Mouse (Mus musculus): ENCODE results near the gene Mgat4a.

DNA sequence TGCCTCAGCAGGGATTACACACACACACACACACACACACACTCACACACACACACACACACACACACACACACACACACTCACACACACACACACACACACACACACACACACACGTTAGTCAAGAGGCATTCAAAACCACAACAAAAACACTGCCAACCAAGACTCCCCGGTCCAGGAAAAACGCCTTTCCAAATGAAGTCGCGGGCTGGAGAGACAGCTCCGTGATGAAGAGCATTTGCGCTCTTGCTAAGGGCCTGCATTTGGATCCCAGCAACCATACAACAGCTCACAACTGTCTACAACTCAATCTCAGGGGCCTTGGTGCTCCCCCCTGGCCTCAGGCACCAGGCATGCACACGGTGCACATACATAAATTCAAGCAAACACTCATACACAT, 10.8 kb downstream of the Mgat4a start:
- no peak for TF ChIP-seq E2F4 (IDR thresholded peaks at IDR 0.05; ENCODE audit: insufficient replicate concordance, low read depth, low read length)
- TF ChIP-seq POLR2A (IDR thresholded peaks at IDR 0.05; ENCODE audit: low read depth, low read length): no peak
- TF ChIP-seq CTCF (conservative IDR thresholded peaks at IDR 0.05 in 1 of 2, IDR thresholded peaks at IDR 0.05 in 1 of 2; ENCODE audit: low read depth in 2 of 2, low read length in 2 of 2): no peak
- no peak for TF ChIP-seq MYC (IDR thresholded peaks at IDR 0.05; ENCODE audit: low read depth, low read length)
- TF ChIP-seq MAZ (IDR thresholded peaks at IDR 0.05; ENCODE audit: low read depth, low read length): no peak
- no peak for TF ChIP-seq ETS1 (conservative IDR thresholded peaks at IDR 0.05; ENCODE audit: low read depth, low read length)
- TF ChIP-seq USF1 (IDR thresholded peaks at IDR 0.05; ENCODE audit: low read depth, low read length): no peak
